18 mouse cellular contexts compared by ENCODE assay signal in genomic region chr6:124430379-124430778, GRCm38 (mm10). TPM values are rescaled to one million over a fixed set of nuclear protein-coding genes. Genes with fewer than 3 reads are reported as not detected.
A peak's percentile ranks its signal among the peaks of the same experiment; 100 is the strongest.
DNase-seq lines count a peak whose midpoint lies in the region; ATAC-seq and TF ChIP-seq lines count a peak whose summit lies in the region.
"Had no signal": no experiment of that assay in that cellular context is flagged by ENCODE, and none has a peak within 500 bp of the region (broad histone marks: within the 10 kb centered on the region; RNA-seq: fewer than 3 reads in every experiment).

No protein-coding gene starts in this region.

- H3K4me2 ChIP-seq in forebrain, embryonic 16.5 days (ENCODE audit: low read length): no peak overlapping the region
- no peak overlapping the region for H3K4me2 ChIP-seq in forebrain, embryonic 15.5 days (replicated peaks)
- H3K4me2 ChIP-seq in midbrain, embryonic 12.5 days (replicated peaks): no peak overlapping the region
- H3K4me2 ChIP-seq: intestine, embryonic 15.5 days had no signal

- peaks cover 6% of the 10 kb centered on the region for H3K4me1 ChIP-seq in forebrain, embryonic 16.5 days (replicated peaks; ENCODE audit: control insufficient read depth, insufficient read depth, low read length)
- H3K4me1 ChIP-seq in forebrain, embryonic 15.5 days: peaks cover 5% of the 10 kb centered on the region
- H3K4me1 ChIP-seq in E14TG2a.4 (replicated peaks; ENCODE audit: low read depth, low read length): peaks cover 95% of the 10 kb centered on the region
- peaks cover 31% of the 10 kb centered on the region for H3K4me1 ChIP-seq in brown adipose tissue, adult 24 weeks (ENCODE audit: control insufficient read depth, insufficient read depth, insufficient read length, low read length)
- H3K4me1 ChIP-seq in midbrain, embryonic 12.5 days: peaks cover 16% of the 10 kb centered on the region
- H3K4me1 ChIP-seq: intestine, embryonic 15.5 days had no signal

- WGBS in forebrain, embryonic 16.5 days: 73% methylated on average over 3 of the region's 3 CpGs
- WGBS in forebrain, embryonic 15.5 days: 72% methylated on average over 3 of the region's 3 CpGs
- WGBS in midbrain, embryonic 12.5 days: 70% methylated on average over 3 of the region's 3 CpGs

- no peak for DNase-seq in B cell, adult 2 months
- no peak for DNase-seq in urinary bladder, postnatal 10 days (ENCODE audit: low spot score)
- DNase-seq: adrenal gland, postnatal 25 days; cerebellum, adult 9-10 months; gastrocnemius, adult 2 months; kidney, adult 9 months; kidney, postnatal 14 days; lung, postnatal 4 days; right cerebral cortex, postnatal 25 days; spleen, adult 18-20 months had no signal

- no peak overlapping the region for H3K9ac ChIP-seq in forebrain, embryonic 16.5 days (replicated peaks; ENCODE audit: low read depth, low read length)
- H3K9ac ChIP-seq in forebrain, embryonic 15.5 days (replicated peaks): no peak overlapping the region
- no peak overlapping the region for H3K9ac ChIP-seq in midbrain, embryonic 12.5 days (replicated peaks)
- H3K9ac ChIP-seq: intestine, embryonic 15.5 days had no signal

- no peak overlapping the region for H3K4me3 ChIP-seq in forebrain, embryonic 16.5 days (replicated peaks; ENCODE audit: low read length)
- H3K4me3 ChIP-seq in forebrain, embryonic 15.5 days: no peak overlapping the region
- H3K4me3 ChIP-seq in E14TG2a.4 (replicated peaks; ENCODE audit: low read length): peak overlapping the region; percentile 69
- peak overlapping the region; percentile 71 for H3K4me3 ChIP-seq in brown adipose tissue, adult 24 weeks (ENCODE audit: insufficient read depth, low read depth, low read length)
- H3K4me3 ChIP-seq in midbrain, embryonic 12.5 days: no peak overlapping the region
- H3K4me3 ChIP-seq: gastrocnemius, adult 2 months; heart, embryonic 10.5 days; intestine, embryonic 15.5 days had no signal

- H3K27me3 ChIP-seq in forebrain, embryonic 16.5 days (replicated peaks; ENCODE audit: control insufficient read depth, insufficient read depth, low read length): no peaks in the 10 kb centered on the region
- no peaks in the 10 kb centered on the region for H3K27me3 ChIP-seq in forebrain, embryonic 15.5 days
- no peaks in the 10 kb centered on the region for H3K27me3 ChIP-seq in E14TG2a.4 (ENCODE audit: insufficient read depth, low read length)
- H3K27me3 ChIP-seq in midbrain, embryonic 12.5 days: no peaks in the 10 kb centered on the region
- H3K27me3 ChIP-seq: CH12.LX; intestine, embryonic 15.5 days had no signal

- no peak for TF ChIP-seq CTCF in E14TG2a.4 (conservative IDR thresholded peaks at IDR 0.05; ENCODE audit: low read length)

- no peak overlapping the region for H3K27ac ChIP-seq in forebrain, embryonic 16.5 days (ENCODE audit: low read length)
- no peak overlapping the region for H3K27ac ChIP-seq in forebrain, embryonic 15.5 days (replicated peaks)
- peak overlapping the region; percentile 97 for H3K27ac ChIP-seq in brown adipose tissue, adult 24 weeks (replicated peaks; ENCODE audit: low read depth, low read length)
- no peak overlapping the region for H3K27ac ChIP-seq in midbrain, embryonic 12.5 days (replicated peaks)
- H3K27ac ChIP-seq: gastrocnemius, adult 2 months; intestine, embryonic 15.5 days had no signal

- 0 out of 2 replicates have a peak, but pooled peaks have one; percentile 9 for ATAC-seq in forebrain, embryonic 16.5 days
- no peak for ATAC-seq in forebrain, embryonic 15.5 days (replicated peaks)
- ATAC-seq in midbrain, embryonic 12.5 days (ENCODE audit: low FRiP score, low read depth): peak; percentile 21; the same call in 1 of the 2 replicates
- ATAC-seq: intestine, embryonic 15.5 days had no signal

- H3K36me3 ChIP-seq in forebrain, embryonic 16.5 days (ENCODE audit: control insufficient read depth, insufficient read depth): 0 out of 2 replicates have a peak, but pooled peaks cover 2% of the 10 kb centered on the region
- no peaks in the 10 kb centered on the region for H3K36me3 ChIP-seq in forebrain, embryonic 15.5 days
- H3K36me3 ChIP-seq in E14TG2a.4 (ENCODE audit: insufficient read depth, low read length): peaks cover 30% of the 10 kb centered on the region
- 0 out of 2 replicates have a peak, but pooled peaks cover 8% of the 10 kb centered on the region for H3K36me3 ChIP-seq in midbrain, embryonic 12.5 days
- H3K36me3 ChIP-seq: heart, embryonic 10.5 days; intestine, embryonic 15.5 days had no signal

- no peaks in the 10 kb centered on the region for H3K9me3 ChIP-seq in forebrain, embryonic 16.5 days (ENCODE audit: control insufficient read depth, low read length)
- H3K9me3 ChIP-seq in forebrain, embryonic 15.5 days: no peaks in the 10 kb centered on the region
- no peaks in the 10 kb centered on the region for H3K9me3 ChIP-seq in E14TG2a.4 (ENCODE audit: low read length)
- no peaks in the 10 kb centered on the region for H3K9me3 ChIP-seq in midbrain, embryonic 12.5 days
- H3K9me3 ChIP-seq: heart, embryonic 10.5 days; intestine, embryonic 15.5 days had no signal

RNA-seq across cellular contexts. Expression of gene Pex5, which starts 15.5 kb away (rescaled TPM):
- polyA plus RNA-seq in forebrain, embryonic 16.5 days (2015; fragmentation: Nextera tagmentation; extraction: Ambion mirVana): 92.2 and 92.5 TPM in 2 replicates
- 82.9 and 84.4 TPM in 2 replicates for polyA plus RNA-seq in forebrain, embryonic 15.5 days (2015; fragmentation: Nextera tagmentation; extraction: Ambion mirVana)
- polyA plus RNA-seq in brown adipose tissue, adult 24 weeks (2012; ENCODE audit: insufficient read depth, insufficient read length, missing spikeins): 52.7 and 53.9 TPM in 2 replicates
- polyA plus RNA-seq in midbrain, embryonic 12.5 days (2016; fragmentation: Nextera tagmentation; extraction: Ambion mirVana): 64.7 and 68.1 TPM in 2 replicates

RNA-seq across cellular contexts. Expression of gene Clstn3, which starts 34.2 kb away (rescaled TPM):
- polyA plus RNA-seq in forebrain, embryonic 16.5 days (2015; fragmentation: Nextera tagmentation; extraction: Ambion mirVana): 62.8 and 90.9 TPM in 2 replicates
- 54.7 and 62.1 TPM in 2 replicates for polyA plus RNA-seq in forebrain, embryonic 15.5 days (2015; fragmentation: Nextera tagmentation; extraction: Ambion mirVana)
- polyA plus RNA-seq in brown adipose tissue, adult 24 weeks (2012; ENCODE audit: insufficient read depth, insufficient read length, missing spikeins): 269 and 304 TPM in 2 replicates
- 32.4 and 33.1 TPM in 2 replicates for polyA plus RNA-seq in midbrain, embryonic 12.5 days (2016; fragmentation: Nextera tagmentation; extraction: Ambion mirVana)

Comparison
In these comparisons a context has a peak if more than half of its experiments do, and no peak if none do; other contexts are left out.
1. H3K4me3 ChIP-seq: peak in E14TG2a.4 (single experiment) and brown adipose tissue, adult 24 weeks (single experiment); none in forebrain, embryonic 16.5 days (single experiment), forebrain, embryonic 15.5 days (single experiment) and midbrain, embryonic 12.5 days (single experiment).